Mouse (Mus musculus): Measurements from ENCODE around the gene Dpf3.

The Dpf3 gene

DNA sequence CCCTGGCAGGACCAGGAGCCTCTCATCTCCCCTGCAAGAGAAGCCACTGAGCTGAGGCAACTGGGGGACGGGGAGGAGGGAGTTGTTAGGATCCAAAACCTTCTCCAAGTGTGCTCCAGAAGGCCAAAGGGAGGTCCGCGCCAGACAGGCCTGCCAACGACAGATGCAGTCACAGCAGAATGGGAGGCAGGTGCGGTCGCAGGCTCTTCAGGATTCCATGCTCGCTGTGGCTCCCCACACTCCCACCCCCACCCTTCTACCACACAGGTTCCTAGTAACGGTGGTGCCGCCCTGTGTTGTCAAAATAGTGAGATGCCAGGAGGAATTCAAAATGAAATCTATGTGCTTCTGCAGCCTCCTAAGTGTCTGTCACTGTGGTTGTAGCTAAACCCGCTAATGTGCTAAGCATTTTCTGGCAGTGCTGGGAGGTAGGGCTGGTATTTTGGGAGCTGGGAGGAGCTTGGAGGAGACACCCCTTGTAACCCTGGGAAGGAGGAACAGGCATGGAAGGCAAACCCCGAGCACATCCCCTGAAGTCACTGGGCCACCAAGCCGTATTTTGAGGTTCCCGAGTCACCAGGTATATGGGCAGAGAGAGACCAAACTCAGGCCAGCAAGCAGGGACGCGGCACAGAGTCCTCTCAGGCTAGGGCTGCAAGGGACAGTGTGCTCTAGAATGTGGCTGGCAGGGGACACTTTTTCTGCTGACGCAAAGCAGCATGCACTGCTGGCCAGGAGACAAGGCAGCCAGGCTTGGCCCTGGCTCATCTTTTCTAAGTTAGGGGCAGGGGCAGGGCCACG is 75.6 kb downstream of the Dpf3 start:
- 30% methylated on average over 17 of the region's 17 CpGs for WGBS

GRCm38 (mm10) chr12:83411032-83411431 is 76.5 kb downstream of the Dpf3 start:
- WGBS: 71% methylated on average over 5 of the region's 5 CpGs

DNA sequence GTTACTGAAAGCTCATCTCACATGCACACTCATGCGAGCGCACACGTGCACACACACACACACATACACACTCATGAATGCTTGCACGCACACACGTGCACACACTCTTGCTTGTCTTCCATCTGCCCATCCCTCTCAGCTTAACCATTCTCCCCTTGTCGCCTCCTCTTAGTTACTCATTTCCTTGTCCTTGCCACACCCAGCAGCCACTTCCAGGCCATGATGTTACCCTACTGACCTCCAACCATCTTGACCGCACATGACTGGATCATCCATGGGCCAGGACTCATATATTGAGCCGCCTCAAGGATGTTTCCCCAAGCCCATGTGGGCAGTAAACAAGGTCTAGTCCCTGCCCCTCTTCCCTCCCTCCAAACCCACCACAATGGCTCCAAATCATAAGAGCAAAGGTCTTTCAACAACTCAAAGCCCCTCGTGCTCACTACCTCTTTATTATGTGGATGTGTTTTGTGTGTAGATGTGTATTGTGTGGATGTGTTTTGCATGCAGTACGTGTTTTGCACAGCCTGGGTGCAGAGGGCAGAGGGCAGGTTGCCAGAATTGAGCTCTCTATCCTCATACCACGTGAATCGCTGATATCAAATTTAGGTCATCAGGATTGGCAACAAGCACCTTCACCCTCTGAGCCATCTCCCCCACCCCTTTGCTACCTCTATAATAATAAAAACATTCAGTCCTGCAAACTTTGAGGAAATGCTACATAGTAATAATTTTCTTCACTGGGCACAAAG is 82.0 kb downstream of the Dpf3 start:
- 89% methylated on average over 12 of the region's 12 CpGs for WGBS

DNA sequence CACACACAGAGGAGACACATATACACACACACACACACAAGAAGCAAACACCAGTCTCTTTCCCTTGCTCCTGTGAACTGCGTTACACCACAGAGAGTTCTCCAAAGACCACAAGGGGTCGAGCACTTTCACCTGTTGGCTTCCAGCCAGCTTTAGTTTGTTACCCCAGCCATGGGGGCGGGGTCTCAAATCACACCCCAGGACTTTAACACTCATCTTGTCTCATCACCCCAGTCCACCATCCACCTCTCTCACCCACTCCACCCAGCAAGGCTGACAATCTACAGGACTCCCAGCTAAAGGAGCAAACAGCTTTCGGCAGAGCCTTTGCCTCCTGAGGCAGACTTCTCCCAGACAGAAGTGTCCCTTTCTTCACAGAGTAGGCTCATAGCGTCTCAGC is 85.2 kb downstream of the Dpf3 start:
- 88% methylated on average over 5 of the region's 5 CpGs for WGBS

DNA sequence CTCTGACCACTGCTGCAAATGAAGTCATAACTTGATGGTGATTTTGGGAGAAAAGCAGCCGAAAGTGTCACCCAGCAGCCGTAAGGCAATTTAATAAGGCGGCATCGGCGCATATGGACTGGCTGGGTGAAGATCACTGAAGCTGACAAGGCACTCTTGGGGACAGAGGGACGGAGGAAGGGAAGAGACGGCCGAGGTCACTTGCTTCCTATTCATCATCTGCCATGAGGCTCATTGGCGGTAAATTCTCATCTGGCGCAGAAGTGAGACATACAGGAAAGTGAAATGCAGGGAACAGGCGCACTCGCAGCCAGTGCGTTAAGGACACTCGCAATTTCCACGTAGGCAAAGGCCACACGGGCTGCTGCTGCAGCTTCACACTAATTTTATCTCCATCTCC is 95.5 kb downstream of the Dpf3 start:
- 94% methylated on average over 16 of the region's 16 CpGs for WGBS

- WGBS: 81% methylated on average over 3 of the region's 3 CpGs
Measured at GRCm38 (mm10) chr12:83387554-83387953, 100.0 kb downstream of the Dpf3 start.

DNA sequence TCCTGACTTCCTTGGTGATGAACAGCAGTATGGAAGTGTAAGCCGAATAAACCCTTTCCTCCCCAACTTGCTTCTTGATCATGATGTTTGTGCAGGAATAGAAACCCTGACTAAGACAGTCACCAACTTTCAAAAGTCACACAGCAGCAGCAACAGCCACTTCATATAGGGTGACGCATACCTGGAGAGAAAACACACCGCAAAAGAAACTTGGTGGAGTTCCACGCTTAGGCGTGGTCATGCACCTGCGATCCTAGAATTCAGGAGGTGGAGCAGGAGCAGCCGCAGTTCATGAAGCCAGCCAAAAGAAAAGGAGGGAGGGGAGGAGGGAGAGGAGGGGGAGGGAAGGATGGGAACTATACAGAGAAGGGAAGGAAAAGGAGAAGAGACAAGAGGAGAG is 106.4 kb downstream of the Dpf3 start:
- 94% methylated on average over 7 of the region's 7 CpGs for WGBS

GRCm38 (mm10) chr12:83380016-83380415 is 107.5 kb downstream of the Dpf3 start:
- 77% methylated on average over 3 of the region's 3 CpGs for WGBS

GRCm38 (mm10) chr12:83375015-83375831 is 112.3 kb downstream of the Dpf3 start:
- 93% methylated on average over 12 of the region's 12 CpGs for WGBS

GRCm38 (mm10) chr12:83373081-83373480 is 114.4 kb downstream of the Dpf3 start:
- 76% methylated on average over 7 of the region's 7 CpGs for WGBS

GRCm38 (mm10) chr12:83372290-83372689 is 115.2 kb downstream of the Dpf3 start:
- WGBS: 69% methylated on average over 7 of the region's 7 CpGs

DNA sequence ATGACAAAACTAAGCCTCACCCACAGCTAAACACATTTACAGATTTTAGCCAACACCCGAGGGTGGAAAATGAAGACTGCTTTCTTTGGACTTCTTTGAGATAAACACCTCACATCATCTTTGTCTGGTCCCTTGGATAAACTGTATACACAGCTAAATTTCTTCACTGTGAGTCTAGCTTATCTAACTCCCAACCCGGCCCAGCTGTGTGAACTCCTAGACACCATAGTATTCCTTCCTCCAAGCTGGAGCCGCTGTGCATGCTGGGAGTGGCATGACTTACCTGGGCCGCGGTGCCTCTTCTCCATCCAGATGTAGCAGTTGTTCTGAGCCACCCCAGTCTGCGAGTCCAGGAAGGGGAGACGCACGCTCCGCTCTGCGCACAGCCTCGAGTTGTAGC is 117.3 kb downstream of the Dpf3 start:
- WGBS: 92% methylated on average over 11 of the region's 11 CpGs

GRCm38 (mm10) chr12:83369416-83369815 is 118.1 kb downstream of the Dpf3 start:
- WGBS: 98% methylated on average over 5 of the region's 5 CpGs

DNA sequence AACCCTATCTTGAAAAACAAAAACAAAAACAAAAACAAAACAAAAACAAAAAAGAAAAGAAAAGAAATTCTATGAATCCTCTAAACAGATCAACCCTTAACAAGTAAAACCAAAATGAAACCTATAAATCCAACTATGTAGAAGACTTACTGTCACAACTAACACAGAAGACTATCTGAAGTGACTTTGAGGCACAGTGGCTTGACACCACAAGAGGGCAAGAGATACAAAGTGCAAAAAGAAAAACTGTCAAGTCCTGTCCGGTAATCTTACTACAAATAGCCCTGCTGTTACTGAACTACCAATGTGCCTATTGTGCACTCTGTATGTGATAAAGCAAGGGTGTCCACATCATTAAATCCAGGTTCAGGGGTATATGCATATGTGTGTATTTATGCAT is 120.0 kb downstream of the Dpf3 start:
- 88% methylated on average over 1 of the region's 1 CpGs for WGBS

- WGBS: 56% methylated on average over 3 of the region's 3 CpGs
Measured at GRCm38 (mm10) chr12:83364771-83365170, 122.7 kb downstream of the Dpf3 start.

DNA sequence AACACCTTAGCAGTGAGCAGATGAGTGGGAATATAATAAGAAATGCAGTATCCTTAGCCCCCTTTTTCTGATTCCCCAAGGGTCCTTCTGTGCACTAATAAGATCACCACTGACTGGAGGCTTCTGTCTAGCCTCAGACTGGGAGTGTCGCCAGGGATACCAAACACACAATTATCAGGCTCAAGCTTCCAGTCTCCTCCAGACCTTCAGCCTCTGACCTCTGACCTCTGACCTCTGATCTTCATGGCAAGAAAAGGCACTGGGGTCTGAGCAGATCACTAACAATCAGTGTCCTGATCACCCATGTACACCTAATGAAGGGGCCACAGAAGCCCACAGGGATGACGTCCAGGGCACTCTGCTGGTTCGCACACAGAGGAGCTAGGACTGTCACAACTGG is 125.7 kb downstream of the Dpf3 start:
- WGBS: 80% methylated on average over 3 of the region's 3 CpGs

- 89% methylated on average over 6 of the region's 6 CpGs for WGBS
Measured at GRCm38 (mm10) chr12:83352640-83353039, 134.9 kb downstream of the Dpf3 start.

DNA sequence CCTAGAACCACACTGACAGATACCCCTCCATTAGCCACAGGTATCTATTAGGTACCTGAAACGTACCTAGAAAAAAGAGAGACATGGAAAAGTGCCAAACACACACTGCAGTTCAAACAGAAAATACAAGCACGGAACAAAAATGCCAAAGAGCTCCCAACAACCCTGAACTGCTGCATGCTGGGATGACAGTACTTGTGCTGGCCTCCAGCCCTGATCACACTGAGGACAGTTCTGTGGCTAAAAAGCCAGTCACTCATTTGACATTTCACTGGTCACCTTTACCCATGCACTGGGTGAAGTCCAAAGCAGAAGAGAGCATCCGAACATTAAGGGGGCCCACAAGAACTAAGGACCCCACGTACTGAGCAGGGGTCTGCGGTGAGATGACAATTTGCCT is 137.8 kb downstream of the Dpf3 start:
- 90% methylated on average over 5 of the region's 5 CpGs for WGBS

GRCm38 (mm10) chr12:83348246-83348645 is 139.3 kb downstream of the Dpf3 start:
- WGBS: 90% methylated on average over 3 of the region's 3 CpGs

DNA sequence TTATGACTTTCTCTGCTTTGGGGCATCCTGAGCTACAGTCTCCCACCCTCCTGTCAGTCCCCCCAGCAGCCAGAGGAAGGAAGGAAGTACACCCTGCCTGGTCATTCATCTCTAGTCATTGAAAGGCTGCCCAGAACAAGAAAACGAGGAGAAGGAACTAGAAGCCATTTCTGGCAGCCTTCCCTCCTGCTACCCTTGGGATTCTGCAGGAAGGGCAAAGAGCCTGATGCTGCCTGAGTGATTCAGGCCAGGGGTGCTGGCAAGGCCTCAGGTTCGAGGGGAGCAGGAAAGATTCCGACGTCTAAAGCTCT is 144.7 kb downstream of the Dpf3 start:
- WGBS: 39% methylated on average over 4 of the region's 4 CpGs

DNA sequence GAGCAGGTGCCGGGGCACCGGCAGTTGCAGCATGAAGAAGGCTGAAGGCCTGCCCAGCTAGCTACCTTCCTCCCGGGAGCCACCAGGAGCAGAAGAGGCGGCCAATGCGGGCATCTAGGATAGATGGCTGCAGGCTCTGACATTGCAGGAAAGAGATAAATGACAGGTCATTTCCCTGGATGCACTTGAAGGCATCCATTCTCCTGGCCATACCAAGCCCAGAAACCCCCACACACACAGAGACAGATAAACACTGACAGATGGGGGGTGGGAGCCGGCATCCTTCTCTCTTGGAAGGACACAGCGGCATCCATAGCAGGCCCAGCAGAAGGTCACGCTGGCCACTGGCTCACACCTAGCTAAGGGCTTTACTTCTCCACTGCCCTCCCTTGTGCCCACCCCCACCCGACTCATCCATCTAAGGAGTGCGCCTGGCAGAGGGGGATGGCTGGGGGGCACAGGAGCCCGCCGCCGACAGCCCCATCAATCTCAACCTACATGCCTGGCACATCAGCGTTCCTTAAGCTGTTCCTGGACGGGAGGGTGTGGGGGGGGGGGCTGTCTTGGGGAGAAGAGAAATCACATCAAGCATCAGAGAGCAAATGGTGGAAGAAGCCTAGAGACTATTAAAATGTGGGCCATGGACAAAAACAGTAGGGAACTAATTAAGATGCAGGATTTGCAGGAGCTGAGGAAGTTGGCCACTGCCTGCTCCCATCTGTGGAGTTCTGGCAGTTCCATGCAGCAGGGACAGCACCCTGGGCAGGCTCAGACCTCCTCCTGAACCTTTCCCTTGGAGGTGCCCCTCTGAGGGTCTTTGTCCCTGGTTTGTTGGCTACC is 145.3 kb downstream of the Dpf3 start:
- 67% methylated on average over 15 of the region's 15 CpGs for WGBS

DNA sequence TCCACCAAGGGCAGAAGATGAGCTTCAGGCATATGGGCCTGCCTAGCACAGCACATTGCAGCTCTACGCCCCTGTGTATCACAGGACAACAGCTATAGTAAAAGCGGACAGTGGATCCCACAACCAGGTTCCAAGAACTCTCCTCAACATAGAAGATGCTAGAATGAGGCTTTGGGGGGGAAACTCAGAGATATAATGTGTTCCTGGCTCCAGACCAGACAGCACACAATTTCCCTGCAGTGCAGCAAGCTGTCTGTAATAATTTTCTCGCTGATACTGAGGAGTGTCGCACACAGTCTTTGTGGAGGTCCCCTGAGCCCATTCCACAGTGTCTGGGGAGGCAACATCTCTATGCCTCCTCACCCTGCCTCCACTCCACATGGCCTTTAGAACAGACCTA is 146.6 kb downstream of the Dpf3 start:
- 70% methylated on average over 4 of the region's 4 CpGs for WGBS

Data from cerebral cortex, adult 2 months (tissue).